Mouse (Mus musculus) lung, postnatal 14 days (tissue): Measurements from ENCODE around the gene Cald1.

ENCODE experiments used
- DNase-seq: peaks from one replicate; pipeline ENCODE4 v3.0.0; 2021

Cald1 gene

DNA sequence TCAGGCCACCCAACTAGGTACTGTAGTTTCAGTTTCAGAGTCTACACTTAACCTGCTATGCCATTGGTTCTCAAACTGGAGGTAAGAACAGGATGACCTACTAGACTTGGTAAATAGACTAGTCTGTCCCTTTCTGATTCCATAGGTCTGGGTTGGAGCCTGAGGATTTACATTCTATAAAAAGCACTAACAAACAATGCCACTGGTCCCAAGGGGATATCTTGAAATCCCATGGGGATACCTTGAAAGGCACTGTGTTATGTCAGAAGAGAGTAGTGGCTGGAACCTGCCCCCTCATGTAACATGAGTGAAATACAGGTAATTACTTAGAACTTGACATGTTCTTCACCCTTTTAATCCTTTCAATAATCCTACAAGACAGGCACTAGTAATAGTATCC is 178.1 kb downstream of the Cald1 start:
- no peak for DNase-seq

DNA sequence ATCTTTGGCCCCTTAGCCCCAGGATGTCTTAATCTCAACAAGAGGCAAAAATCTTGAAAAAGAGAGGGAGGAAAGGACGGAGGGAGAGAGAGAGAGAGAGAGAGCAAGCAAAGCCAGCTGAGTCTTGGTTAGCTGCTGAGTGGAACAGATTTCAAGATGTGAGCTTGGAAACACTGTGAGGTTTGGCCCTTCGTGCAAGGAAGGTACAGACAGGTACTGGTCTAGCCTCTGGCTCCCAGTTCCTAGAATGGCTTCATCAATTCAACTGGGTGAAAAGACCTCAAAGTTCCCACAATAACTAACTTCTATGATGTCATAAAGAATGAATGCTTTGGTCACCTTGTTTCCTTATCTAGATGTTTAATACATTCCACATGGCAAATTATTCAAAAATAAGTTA is 178.8 kb downstream of the Cald1 start:
- DNase-seq = no peak

DNA sequence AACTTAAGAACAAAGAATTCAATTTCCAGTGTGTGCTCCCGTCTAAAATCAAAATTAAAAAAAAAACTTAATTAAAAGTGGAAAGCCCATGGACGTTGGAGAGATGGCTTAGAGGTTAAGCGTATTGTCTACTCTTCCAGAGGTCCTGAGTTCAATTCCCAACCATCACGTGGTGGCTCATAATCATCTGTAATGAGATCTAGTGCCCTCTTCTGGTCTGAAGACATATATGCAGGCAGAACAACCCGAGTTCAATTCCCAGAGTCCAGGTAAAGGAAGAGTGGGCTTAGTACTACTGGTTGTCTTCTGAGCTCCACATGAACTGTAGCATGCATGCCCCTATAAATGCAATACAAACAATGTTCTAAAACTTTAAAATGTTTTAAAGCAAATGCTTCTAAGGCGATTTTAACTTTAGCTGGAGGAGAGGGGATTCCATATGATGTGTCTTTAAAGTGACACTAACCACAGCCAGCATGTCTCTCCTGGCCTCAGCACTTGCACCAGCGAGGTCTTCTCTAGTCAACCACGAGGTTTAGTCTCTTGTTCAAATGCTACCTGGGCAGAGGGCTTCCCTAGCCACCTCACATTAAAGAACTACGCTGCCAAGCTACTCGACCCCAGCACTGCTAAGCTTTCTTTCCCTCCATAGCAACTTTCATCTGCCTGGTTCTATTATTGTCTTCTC is 179.8 kb downstream of the Cald1 start:
- DNase-seq = no peak

DNA sequence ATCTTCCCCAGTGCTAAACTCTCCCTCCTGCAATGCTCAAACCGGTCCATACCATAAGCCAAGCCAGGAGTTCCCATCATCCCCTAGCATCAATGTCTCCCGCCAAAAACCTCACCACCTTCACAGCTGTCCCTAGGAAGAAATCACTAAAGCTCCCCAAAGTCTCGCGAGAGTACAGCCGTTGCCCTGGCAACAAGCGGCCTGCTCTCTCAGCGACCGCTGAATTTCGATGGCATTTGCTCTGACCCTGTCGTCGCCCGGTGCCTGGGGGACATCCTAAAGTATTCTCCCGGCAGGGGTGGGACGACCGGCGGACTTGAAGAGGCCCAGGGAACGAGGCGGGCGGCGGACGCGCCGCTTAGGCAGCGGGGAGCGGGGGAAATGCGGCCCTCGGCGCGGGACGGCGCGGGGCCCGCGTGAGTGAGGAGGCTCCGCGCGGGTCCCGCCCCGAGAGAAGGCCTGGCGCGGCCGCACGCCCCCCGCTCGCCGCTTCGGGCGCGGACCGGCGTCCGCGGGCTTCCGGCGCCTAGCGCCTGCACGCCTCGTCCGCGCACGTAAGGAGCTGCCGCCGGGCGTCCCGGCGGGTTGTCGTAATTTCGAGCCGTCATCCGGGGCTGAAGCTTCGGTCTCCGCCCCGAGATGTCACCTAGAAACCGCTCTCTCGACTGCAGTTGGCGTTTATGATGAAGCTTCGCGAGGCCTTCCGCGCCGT is 182.1 kb downstream of the Cald1 start, which contains the start of gene Agbl3:
Gene Agbl3, plus strand, starts transcription at position 202 of the 712 bp plus-strand sequence.
- DNase-seq = peak; percentile 98

DNA sequence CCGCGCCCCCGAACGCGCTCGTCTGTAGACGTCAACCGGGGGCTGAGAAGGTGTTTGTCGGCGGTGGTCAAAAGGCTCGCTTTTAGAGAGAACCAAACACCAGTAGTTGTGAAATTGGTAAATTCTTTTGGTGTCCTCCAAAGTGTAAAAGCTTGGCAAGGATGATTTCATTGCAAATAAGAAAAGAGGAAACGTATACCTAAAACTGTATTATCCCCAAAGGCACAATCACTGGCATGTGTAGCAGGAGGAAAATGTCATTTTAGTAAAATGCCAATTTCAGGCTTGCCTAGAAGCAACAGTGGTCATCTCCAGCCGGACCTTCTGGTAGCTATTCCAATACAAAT is 182.6 kb downstream of the Cald1 start:
- no peak for DNase-seq

DNA sequence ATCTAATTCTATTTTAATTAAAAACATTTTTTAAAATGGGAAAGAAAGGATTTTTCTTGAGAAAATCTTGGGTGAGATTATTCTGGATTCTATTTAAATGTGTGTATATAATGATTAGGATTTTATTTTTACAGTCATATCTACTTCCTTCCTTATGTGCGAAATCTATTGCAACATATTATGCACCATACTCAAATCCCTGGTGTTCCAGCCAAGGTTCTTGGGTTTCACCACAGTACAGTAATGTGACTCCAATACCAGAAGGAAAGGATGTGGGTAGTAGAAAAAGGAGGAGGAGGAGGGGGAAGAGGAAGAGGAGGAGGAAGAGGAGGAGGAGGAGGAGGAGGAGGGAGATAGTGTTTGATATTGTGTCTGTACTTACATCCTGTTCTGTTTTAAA is 184.2 kb downstream of the Cald1 start:
- DNase-seq = no peak

DNA sequence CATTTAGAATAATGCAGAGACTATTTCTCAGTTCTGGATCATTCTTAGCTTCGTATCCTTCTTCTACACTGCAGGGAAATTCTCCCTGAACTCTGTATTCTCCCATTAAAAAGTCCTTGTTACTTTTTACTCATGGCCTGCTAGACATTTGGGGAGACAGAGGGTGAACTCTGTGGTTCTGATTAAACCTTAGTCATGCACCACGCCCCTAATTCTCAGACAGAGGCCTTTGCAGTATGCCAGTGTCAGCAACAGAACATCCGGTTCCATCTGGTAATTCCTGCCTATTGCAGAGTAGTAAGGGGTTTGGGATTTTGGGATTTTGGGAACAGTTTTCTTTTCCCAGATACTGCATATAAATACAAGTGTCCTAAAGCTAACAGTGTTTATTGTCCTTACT is 198.6 kb downstream of the Cald1 start:
- no peak for DNase-seq

DNA sequence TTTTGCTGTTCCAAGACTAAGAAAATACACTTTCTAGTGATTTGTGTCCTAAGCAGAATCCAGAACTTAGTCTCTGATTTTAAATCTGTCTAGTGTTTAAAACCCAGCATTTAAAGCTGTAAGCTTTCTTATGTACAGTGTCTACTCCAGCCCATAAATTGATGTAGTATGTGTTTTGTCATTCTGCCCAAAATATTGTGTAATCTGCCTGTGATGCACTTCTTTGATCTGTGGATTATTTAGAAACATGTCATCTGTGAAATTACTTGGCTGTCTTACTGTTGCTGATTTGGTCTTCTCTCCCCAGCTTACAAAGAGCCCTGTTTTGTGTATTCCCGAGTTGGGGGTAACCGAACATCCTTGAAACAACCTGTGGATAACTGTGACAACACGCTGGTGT is 199.6 kb downstream of the Cald1 start:
- DNase-seq = no peak

DNA sequence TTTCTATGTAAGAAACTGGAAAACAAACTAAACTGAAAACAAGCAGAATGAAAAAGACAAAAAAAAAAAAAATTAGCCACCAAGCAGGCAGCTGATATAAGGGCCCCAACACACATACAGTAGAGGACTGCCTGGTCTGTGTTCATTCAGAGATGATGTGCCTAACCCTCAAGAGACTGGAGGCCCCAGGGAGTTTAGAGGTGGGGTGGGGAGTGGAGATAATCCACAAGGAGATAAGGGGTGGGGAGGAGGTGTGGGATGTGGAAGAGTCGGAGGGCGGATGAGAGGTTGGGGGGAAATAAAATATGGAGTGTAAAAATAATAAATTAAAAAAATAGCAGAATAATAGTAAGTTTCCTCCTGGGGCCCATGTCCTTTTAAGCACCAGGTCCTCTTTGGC is 207.3 kb downstream of the Cald1 start:
- DNase-seq = no peak

DNA sequence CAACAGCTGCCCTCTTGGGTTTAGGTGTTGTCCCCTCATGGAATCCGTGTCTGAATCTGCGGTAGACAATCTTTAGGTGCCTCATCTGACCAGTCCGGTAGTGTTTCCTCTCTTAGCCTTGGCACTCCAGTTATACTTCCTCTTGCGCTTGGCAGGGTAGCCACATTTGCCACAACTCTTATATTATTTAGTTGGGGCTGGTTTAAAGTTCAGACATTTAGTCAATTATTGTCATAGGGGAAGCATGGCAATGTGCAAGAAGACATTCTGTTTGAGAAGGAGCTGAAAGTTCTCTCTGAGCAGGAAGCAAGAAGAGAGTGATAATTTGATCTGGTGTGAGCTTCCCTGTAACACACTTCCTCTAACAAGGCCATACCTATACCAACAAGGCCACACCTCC is 212.4 kb downstream of the Cald1 start:
- DNase-seq = no peak

DNA sequence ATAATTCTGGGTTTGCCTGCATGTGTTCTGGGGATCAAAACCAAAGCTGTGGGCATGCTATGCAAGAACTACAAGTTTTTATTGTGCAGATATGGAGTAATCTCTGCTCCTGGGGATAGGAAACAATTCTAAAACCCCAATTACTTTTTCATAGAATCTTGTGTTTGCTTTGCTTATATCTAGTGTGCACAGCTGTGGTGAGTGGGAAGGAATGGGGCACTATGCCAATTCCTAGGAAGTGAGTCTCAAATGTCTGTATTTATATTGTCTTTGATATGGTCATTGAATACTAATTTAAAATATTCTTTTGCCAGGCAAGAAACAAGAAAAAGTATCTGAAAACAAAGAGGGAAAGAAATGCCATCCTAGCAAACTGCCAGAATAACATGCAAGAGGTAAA is 226.1 kb downstream of the Cald1 start:
- no peak for DNase-seq
